Mouse (Mus musculus) E14TG2a.4 (cell line): ENCODE results near the gene Lyar.

Source experiments
- H3K27me3 ChIP-seq: 2 replicates; pipeline ENCODE4 v1.6.1; 2014; ENCODE audit warnings: low read length, control low read depth; ENCODE audit not compliant: insufficient read depth
- H3K36me3 ChIP-seq: 2 replicates; pipeline ENCODE4 v1.6.1; 2014; ENCODE audit warnings: low read length, control low read depth; ENCODE audit not compliant: insufficient read depth
- H3K4me1 ChIP-seq: replicated peaks from 2 replicates; pipeline ENCODE4 v1.6.1; 2014; ENCODE audit warnings: low read depth, low read length, control low read depth
- H3K4me3 ChIP-seq: replicated peaks from 2 replicates; pipeline ENCODE4 v1.5.1; 2014; ENCODE audit warnings: mild to moderate bottlenecking, low read length
- H3K9me3 ChIP-seq: 2 replicates; pipeline ENCODE4 v1.6.1; 2014; ENCODE audit warnings: low read length, control low read depth
- CTCF ChIP-seq: conservative IDR thresholded peaks from 2 replicates; pipeline ENCODE4 v1.5.1; 2014; ENCODE audit warnings: low read length
- NANOG ChIP-seq: IDR thresholded peaks from 2 replicates; pipeline ENCODE4 v1.6.1; 2014; ENCODE audit warnings: borderline replicate concordance, low read length, mixed read lengths
- POU5F1 ChIP-seq: IDR thresholded peaks from 2 replicates; pipeline ENCODE4 v1.6.1; 2014; ENCODE audit warnings: low read length, borderline replicate concordance

Lyar gene

DNA sequence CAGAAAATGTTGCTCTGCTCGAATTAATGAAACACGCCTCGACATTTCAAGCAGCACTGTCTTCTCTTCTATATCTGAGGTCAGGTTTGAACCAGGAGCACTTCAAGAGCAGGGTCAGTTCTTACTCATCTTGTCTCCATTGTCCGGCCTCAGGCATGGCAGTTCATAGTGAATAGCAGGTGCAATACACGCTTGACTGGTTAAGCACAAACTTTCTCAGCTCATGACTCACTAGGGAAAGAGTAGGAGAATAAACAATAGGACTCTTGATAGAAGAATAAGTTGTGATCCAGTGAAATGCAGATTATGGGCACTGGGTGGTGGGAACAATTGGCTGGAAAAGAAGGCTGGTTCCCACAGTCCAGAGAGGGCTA lies 38.5 kb downstream of the Lyar start:
- no peak for TF ChIP-seq CTCF
- Histone ChIP-seq H3K4me1 (peaks cover 13% of the 10 kb centered on the region), H3K36me3 (peaks cover 9% of the 10 kb centered on the region), H3K4me3 (no peak overlapping the region), H3K9me3 (no peaks in the 10 kb centered on the region), H3K27me3 (no peaks in the 10 kb centered on the region)

DNA sequence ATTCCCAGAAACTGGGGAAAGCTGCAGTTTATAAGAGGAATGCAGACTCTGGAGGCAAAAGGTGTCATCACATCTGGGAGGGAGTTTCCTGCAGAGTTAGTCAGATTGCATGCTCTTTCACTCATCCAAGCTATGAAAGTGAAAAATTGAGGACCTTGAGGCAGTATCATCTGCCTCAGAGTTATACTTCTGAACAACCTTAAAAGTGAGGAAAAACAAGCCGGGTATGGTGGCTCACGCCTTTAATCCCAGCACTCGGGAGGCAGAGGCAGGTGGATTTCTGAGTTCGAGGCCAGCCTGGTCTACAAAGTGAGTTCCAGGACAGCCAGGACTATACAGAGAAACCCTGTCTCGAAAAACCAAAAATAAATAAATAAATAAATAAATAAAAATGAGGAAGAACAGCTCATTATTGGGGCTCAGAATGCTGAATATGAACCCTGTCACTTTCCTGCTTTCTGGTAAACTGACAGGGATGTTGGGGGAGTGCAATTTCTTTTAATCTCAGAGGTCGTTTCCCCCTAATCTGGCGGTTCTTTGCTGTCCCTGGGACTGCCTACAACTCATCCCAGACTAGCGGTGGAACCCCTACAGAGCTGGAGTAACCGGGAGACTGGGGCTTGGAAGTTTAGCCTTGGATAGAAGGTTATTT lies 39.3 kb downstream of the Lyar start:
- Histone ChIP-seq H3K4me1 (peaks cover 13% of the 10 kb centered on the region), H3K36me3 (peaks cover 14% of the 10 kb centered on the region), H3K9me3 (no peaks in the 10 kb centered on the region), H3K27me3 (no peaks in the 10 kb centered on the region), H3K4me3 (peak overlapping the region; percentile 86)
- TF ChIP-seq POU5F1 (no peak), CTCF (no peak), NANOG (no peak)

- peaks cover 20% of the 10 kb centered on the region for H3K36me3 ChIP-seq
- no peak for TF ChIP-seq NANOG
- TF ChIP-seq CTCF, result no peak
- TF ChIP-seq POU5F1, result no peak
- H3K9me3 ChIP-seq, result no peaks in the 10 kb centered on the region
- peak within 1 kb of the TSS; percentile 86 for H3K4me3 ChIP-seq
- peaks cover 13% of the 10 kb centered on the region for H3K4me1 ChIP-seq
- H3K27me3 ChIP-seq, result no peaks in the 10 kb centered on the region
Measured at GRCm38 (mm10) chr5:38260107-38260682, 39.9 kb downstream of the Lyar start, which contains the start of gene Tmem128. TSS of gene Tmem128 (plus strand) at chr5:38260185.

- peaks cover 21% of the 10 kb centered on the region for H3K4me1 ChIP-seq
- H3K4me3 ChIP-seq, result no peak overlapping the region
- peaks cover 19% of the 10 kb centered on the region for H3K36me3 ChIP-seq
- H3K9me3 ChIP-seq, result no peaks in the 10 kb centered on the region; the same call in 1 of the 2 replicates
- TF ChIP-seq NANOG (no peak), CTCF (no peak), POU5F1 (no peak)
- H3K27me3 ChIP-seq, result peaks cover 37% of the 10 kb centered on the region
Measured at GRCm38 (mm10) chr5:38270942-38271341, 50.7 kb downstream of the Lyar start.

DNA sequence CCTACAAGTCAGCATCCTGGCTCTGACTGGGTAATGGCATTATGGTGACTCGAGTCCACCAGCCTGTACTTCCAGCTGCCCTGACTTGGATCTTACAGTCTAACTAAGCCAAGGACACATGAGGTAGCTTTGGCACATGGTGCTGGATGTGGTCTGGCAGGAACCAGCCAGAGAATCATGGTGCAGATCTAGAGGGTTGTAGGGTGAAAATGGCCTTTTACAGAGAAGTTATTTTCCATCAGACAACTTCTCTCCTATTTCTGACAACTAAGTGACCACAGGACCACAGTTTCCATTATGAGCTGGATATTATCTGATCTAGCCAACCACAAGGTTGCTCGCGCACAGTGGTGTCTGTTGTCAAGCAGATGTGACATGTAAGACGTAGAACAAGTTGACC lies 53.6 kb downstream of the Lyar start:
- peaks cover 63% of the 10 kb centered on the region for H3K27me3 ChIP-seq
- H3K9me3 ChIP-seq, result no peaks in the 10 kb centered on the region; the same call in 1 of the 2 replicates
- H3K36me3 ChIP-seq, result peaks cover 5% of the 10 kb centered on the region; the same call in 1 of the 2 replicates
- H3K4me3 ChIP-seq, result no peak overlapping the region
- H3K4me1 ChIP-seq, result peaks cover 44% of the 10 kb centered on the region
- TF ChIP-seq POU5F1, result no peak
- TF ChIP-seq CTCF, result no peak
- no peak for TF ChIP-seq NANOG

DNA sequence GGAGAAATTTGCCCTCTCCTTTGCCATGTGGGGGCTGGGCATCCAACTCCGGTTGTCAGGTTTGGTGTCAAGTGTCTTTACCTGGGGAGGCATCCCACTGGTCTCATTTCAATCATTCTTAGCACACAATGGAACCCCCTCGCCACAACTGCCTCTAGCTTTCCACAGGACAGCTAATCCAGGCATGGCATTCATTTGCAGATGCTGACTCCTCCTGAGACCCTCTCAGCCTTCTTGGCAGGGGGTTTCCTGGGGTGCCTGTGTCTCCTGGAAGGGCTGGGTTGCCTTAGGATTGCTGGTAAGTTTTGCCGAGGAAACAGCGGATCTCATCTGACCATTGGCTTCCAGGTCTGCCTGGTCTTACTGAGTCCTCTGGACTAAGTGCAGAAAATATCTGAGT lies 55.5 kb downstream of the Lyar start, which contains the start of gene Otop1:
Otop1 (plus strand) TSS at position 202 of the 400 bp plus-strand sequence.
- H3K4me1 ChIP-seq, result peaks cover 56% of the 10 kb centered on the region
- H3K9me3 ChIP-seq, result no peaks in the 10 kb centered on the region; the same call in 1 of the 2 replicates
- H3K27me3 ChIP-seq, result peaks cover 83% of the 10 kb centered on the region
- peaks cover 5% of the 10 kb centered on the region; the same call in 1 of the 2 replicates for H3K36me3 ChIP-seq
- peak within 1 kb of the TSS; percentile 74 for H3K4me3 ChIP-seq
- TF ChIP-seq NANOG, result peak; percentile 70
- TF ChIP-seq POU5F1, result no peak; the same call in 1 of the 2 replicates
- no peak for TF ChIP-seq CTCF

DNA sequence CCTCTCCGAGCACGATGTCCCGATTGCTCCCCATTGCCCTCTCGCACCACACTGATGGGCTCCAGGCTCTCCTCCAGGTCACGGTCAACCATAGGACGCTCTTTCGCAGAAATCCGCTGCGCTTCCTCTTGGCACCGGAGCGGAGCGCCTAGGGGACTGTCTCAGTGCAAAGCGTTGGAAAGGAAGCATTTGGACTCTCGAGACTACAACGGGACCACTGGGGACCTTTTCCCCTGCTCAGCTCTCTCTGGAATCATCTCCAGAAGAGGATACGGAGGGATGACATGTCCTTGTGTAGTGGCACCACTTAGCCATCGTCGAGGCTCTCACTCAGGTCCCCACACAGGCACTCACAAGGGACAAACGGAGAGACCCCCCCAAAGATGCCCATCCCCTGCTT lies 56.2 kb downstream of the Lyar start:
- TF ChIP-seq POU5F1, result no peak
- TF ChIP-seq CTCF, result no peak
- TF ChIP-seq NANOG, result no peak
- Histone ChIP-seq H3K4me3 (peak overlapping the region; percentile 74), H3K27me3 (peaks cover 88% of the 10 kb centered on the region), H3K36me3 (no peaks in the 10 kb centered on the region), H3K9me3 (no peaks in the 10 kb centered on the region; the same call in 1 of the 2 replicates), H3K4me1 (peaks cover 56% of the 10 kb centered on the region)

DNA sequence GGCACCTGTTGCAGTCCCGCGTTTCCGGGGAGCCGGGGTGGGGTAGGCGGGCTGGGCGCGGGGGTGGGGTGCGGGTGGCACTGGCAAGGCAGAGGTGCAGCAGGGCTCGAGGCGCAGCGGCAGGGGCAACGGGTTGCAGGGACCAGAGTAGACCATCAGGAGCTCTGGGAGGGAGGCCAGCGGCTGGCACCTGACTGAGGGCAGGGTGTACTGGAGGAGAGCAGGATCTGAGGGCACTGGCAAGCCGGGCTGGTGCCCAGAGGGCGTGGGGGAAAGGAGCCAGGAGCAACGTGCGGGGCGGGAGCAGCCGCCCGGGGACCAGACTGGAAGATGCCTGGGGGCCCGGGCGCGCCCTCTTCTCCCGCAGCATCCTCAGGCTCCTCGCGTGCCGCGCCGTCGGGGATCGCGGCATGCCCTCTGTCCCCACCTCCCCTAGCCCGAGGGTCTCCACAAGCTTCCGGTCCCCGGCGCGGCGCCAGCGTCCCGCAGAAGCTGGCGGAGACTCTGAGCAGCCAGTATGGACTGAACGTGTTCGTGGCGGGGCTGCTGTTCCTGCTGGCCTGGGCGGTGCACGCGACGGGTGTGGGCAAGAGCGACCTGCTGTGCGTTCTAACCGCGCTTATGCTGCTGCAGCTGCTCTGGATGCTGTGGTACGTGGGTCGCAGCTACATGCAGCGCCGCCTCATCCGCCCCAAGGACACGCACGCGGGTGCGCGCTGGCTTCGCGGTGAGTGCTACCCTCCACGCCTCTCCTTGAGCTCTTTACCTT lies 57.0 kb downstream of the Lyar start:
- H3K36me3 ChIP-seq, result no peaks in the 10 kb centered on the region
- peak overlapping the region; percentile 74 for H3K4me3 ChIP-seq
- H3K9me3 ChIP-seq, result no peaks in the 10 kb centered on the region; the same call in 1 of the 2 replicates
- no peak for TF ChIP-seq NANOG
- no peak for TF ChIP-seq CTCF
- no peak for TF ChIP-seq POU5F1
- H3K4me1 ChIP-seq, result peaks cover 56% of the 10 kb centered on the region
- peaks cover 91% of the 10 kb centered on the region for H3K27me3 ChIP-seq
